Mouse (Mus musculus) layer of hippocampus, postnatal 25 days (tissue): ENCODE results near the gene Slc4a8. TPM values are rescaled to one million over a fixed set of nuclear protein-coding genes. Genes with fewer than 3 reads are reported as not detected.

ENCODE experiments used
- DNase-seq, 2 experiments: peaks; one replicate each; pipeline ENCODE4 v3.0.0; 2022; ENCODE audit warnings: mixed read lengths in 2 of 2, low spot score in 1 of 2; ENCODE audit errors: extremely low spot score in 1 of 2
- total RNA-seq, 2 experiments: library from RNA; stranded (reverse); gene quantifications; 2 replicates each; pipeline ENCODE4 v1.2.3; 2021

Gene Slc4a8
- total RNA-seq, 2 experiments from 2014 or later = 78.0 to 78.8 TPM

DNA sequence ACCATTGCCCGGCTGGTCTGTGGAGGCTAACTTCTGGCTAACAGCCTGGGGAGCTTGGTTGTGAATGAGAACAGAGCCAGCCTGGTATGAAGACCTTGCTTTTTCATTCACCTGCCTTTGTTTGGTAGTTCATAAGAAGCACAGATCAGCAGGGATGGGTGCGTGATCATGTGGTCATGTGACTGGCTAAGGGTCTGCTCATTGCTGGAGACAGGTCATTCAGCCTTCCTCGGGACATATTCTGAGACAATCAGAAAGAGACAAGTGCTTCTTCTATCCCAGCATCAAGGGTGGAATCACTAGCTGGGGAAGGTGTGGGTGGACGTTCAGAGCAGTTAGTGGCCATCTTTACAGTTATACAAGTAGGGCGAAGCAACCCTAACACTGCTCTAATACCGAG, 22.1 kb upstream of the Slc4a8 start:
- no peak for DNase-seq

GRCm38 (mm10) chr15:100743238-100743637, 18.3 kb upstream of the Slc4a8 start:
- DNase-seq = no peak

DNA sequence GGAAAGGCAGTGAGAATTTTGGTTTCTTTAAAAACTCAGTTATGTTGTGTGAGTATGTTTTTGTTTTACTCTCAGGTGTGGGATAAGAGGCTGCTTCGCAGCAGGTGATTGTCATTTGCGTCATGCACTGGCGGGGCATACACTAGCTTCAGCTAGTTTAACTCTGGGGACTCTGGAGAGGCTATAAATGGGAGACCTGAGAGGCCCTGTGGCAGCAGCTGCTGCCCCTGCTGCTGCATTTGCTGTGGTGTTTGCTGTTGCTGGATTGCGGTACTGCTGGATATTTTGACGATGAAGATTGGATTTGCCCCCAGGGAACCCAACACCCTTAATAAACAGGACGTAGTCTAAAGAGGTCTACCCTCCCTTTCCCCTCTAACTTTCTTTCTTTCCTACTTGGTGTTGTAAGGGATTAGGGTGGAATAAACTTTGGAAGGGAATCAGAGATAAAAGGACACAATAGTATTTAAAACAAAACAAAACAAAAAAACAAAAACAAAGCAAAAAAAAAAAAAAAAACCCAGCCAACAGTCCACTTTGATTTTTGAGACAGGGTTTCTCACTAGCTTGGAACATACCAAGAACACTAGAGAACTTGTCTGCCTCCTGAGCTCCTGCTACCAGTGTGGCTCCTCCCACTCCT, 14.9 kb upstream of the Slc4a8 start:
- DNase-seq = no peak

DNA sequence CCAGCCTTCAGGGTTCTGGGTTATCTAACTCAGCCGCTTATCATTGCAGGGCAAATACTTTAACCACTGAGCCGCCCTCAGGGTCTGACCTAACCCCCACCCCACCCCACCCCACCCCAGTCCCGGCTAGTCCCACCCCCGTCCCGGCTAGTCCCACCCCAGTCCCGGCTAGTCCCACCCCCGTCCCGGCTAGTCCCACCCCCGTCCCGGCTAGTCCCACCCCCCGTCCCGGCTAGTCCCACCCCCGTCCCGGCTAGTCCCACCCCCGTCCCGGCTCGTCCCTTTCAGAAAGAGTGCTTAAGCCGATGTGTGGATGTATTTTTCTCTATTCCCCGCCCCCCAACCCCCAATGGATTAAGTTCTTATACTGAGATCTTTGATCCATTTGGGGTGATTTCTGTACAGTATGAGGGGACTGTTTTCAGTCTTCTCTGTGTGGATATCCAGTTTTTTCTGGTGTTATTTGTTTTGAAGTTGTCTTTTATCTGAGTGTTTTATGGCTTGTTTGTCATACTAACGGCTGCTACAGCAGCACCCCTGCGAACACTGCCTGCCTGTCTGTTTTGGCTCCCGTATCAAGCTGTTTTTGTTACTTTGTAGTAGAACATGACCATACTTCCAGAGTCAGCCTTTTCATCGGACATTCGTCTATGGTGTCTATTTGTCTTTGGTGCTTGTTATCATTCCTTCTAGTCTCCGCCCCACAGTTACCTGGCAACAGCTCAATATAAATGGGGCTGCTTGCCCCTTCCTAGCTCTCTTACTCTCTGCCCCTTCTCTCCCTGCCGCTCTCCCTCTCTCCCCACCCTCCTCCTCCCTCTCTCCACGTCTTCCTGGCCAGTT, 14.2 kb upstream of the Slc4a8 start:
- DNase-seq = no peak

GRCm38 (mm10) chr15:100748584-100748983, 13.0 kb upstream of the Slc4a8 start:
- DNase-seq = no peak

- DNase-seq = no peak
These were observed 11.6 kb upstream of the Slc4a8 start for GRCm38 (mm10) chr15:100749751-100750538.

DNA sequence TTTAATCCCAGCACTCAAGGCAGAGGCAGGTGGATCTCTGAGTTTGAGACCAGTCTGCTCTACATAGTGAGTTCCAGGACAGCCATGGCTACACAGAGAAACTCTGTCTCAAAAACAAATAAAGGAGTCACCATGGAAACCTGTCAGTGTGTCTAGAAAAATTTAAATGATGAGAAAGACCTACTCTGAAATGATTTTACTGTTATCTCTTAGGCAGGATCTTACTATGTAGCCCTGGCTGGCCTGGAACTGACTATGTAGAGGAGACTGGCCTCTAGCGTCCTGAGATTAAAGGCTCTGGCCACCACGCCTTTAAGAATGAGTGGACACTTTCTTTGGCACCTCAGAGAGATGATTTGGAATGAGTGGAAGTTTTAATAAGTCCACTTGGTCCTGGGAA, 9.1 kb upstream of the Slc4a8 start:
- DNase-seq = no peak

DNA sequence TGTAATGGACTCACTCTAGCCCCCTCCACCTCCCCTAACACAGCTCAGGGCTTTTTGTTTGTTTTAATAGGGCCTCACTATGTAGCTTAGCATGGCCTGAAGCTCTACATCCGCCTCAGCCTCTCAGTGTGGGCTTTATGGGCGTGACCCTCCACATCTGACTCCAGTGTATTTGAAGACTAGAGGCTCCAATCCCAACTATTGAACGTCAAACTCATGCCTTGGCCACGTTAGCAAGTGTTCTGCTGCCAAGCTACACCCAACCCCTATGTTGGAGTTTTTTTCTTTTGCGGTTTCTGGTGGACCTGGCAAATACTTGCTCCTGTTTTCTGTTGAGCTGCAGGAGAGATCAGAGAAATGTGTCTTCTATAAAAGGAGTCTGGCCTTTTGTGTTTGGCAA, 8.5 kb upstream of the Slc4a8 start:
- no peak for DNase-seq

DNA sequence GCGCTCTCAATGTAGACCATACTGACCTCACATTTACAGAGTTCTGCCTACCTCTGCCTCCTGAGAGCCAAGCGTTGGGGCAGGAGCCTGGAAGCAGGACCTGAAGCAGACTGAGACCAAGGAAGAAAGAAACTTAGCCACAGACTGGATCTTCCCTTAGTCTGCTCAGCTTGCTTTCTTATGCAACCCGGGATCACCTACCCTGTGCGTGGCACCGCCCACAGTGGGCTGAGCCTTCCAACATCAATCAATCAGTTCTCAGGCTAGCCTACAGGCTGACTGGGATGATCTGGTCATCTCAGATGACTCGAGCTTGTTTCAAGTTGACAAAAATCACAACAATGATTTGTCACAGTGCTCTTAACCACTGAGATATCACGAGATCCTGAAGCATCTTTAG, 7.5 kb upstream of the Slc4a8 start:
- no peak for DNase-seq

DNA sequence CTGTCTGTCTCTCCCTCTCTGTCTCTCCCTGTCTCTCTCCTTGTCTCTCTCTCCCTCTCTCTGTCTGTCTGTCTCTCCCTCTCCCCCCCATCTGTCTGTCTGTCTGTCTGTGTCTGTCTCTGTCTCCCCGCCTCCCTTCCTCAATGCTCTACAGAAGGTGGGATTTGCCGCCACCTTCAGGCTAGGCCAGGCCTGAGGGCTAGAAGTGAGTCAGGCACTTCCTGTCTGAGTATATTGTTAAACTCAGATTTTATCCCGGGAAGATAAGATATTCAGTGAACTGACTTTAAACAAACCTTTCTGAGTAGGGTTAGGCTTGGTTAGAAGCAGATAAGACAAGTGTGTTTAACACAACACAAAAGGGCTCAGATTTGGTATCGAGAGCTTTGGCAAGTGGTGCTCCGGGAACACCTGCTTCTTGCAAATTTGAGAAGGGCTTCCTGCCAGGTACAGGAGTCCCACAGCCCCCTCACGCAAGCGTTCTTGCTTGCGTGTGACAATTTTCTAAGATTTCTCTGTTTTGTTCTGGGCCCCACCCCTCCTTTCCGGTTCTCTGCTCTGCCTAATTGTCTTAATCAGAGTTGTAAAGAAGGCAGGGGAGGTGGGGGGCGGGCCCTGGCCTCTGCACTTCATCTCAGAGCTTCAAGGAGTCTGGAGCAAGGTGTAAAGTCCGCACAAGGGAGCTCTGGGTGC, 6.6 kb upstream of the Slc4a8 start:
- DNase-seq = no peak

DNA sequence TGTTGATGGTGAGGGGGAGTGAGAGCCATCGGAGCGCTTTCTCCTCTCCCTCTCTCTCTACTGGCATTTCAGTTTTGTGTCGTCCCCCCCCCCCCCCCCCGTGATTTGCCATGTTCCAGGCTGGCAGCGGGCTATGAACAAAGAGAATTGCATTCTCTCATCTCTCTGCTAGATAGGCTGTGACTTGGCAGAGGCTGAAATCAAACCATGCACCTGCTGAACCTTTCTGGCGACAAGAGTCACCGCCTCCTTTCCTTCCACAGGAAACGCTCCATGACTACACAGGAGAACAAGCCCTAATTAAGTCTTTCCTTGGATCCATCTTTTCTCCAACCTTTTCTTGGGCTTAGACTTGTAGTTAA, 6.1 kb upstream of the Slc4a8 start:
- no peak for DNase-seq

DNA sequence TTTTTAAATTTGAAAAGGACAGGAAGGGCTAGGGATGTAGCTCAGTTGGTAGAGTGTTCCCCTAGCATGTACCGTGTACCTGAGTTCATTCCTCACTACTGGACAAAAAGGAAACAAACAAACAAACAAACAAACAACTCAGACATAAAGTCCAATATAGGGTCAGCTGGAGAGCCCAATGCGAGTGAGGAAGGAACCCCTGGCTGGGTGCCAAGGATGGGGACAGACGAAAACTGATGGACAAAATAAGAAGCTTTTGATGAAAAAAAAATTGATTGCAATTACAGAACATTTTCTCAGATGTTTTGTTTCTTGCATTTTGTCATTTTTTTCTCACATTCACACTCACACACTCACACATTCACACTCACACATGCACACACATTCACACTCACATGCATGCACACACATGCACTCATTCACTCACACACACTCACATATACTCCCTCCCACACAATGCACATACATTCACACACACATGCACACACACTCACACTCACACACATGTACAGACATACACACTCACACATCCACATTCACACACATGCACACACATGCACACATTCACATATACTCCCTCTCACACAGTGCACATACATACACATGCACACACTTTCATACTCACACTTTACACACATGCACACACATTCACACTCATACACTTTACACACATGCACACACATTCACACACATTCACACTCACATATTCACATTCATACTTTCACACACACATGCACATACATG, 5.5 kb upstream of the Slc4a8 start:
- no peak for DNase-seq

GRCm38 (mm10) chr15:100757527-100757978, 4.0 kb upstream of the Slc4a8 start:
- peak in 1 of 2 experiments; percentile 68 for DNase-seq

- DNase-seq = no peak
These were observed 2.3 kb upstream of the Slc4a8 start for GRCm38 (mm10) chr15:100759286-100759685.

- DNase-seq = no peak
These were observed 520 bp upstream of the Slc4a8 start for GRCm38 (mm10) chr15:100761036-100761418.

- no peak for DNase-seq
These were observed 1.1 kb downstream of the Slc4a8 start for GRCm38 (mm10) chr15:100762649-100763048.

DNA sequence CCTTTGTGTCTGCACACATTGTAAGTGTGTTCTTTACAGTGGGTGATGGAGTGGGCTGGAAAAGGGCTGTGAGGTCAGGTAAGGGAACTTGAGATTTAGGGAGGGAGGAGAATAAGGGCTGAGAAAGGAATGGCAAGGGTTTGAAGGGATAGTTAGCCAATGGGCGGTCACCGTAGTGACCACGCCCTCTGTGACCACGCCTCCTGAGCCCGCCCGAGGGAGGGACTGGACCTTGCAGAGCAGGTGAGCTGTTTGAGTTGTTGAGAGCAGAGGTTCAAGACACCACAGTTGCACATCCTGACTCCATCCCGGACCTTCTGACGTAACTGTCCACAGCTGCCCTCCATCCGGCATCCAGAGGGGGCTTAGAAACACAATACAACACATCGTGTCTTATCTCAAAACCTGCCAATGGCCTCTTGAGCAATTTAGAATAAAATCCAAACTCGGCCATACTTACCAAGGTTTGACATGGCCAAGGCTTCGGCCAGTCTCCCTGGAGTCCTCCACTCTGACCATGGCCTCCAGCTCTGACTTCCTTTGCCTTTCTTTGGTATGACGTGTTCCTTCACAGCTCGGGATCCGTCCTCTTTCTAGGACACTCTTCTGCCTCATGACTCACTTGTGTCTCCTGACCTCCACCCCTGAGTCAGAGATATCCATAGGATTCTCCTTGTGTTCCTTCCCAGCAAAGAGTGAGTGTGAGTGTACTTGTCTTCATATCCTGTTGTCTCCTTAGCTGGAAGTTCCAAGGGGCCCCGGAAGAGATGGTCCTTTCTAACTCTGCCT, 2.8 kb downstream of the Slc4a8 start:
- no peak for DNase-seq

DNA sequence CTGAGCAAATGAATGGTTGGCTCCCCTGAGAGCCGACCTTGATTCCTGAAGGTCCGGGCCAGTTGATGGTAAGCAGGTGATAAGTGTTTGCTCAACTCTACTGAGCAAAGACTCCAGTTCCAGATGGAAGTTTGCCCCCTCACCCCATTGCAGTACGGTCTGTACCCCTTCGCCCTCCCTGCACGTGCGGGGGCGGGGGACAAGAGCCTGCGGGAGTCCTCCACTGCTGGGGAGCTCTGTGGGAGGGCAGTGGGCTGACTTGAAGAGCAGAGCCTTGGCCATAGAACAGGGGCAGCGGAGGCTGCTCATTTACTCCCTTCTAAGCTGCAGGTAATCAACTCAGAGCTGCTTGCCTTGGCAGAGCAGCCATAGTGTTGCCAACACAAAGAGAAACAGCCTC, 5.3 kb downstream of the Slc4a8 start:
- DNase-seq = no peak

GRCm38 (mm10) chr15:100767851-100768250, 6.3 kb downstream of the Slc4a8 start:
- DNase-seq = no peak
